Mouse (Mus musculus): ENCODE results near the gene P2ry14.

P2ry14 gene

GRCm38 (mm10) chr3:59153424-59153823 is at the start of gene P2ry14:
Gene P2ry14 (minus strand): TSS chr3:59153618.
- no peak for DNase-seq (ENCODE audit: low spot score)

- DNase-seq (ENCODE audit: low spot score) = no peak
Measured at GRCm38 (mm10) chr3:59197329-59197948, 44.0 kb upstream of the P2ry14 start.

GRCm38 (mm10) chr3:59194938-59195337 is 41.5 kb upstream of the P2ry14 start, which contains the start of gene Gpr87:
Gene Gpr87 (minus strand): TSS chr3:59195104.
- no peak for DNase-seq (ENCODE audit: low spot score)

GRCm38 (mm10) chr3:59194099-59194498 is 40.7 kb upstream of the P2ry14 start:
- no peak for DNase-seq (ENCODE audit: low spot score)

GRCm38 (mm10) chr3:59191674-59192073 is 38.3 kb upstream of the P2ry14 start:
- DNase-seq (ENCODE audit: low spot score) = no peak

GRCm38 (mm10) chr3:59187336-59187735 is 33.9 kb upstream of the P2ry14 start:
- DNase-seq (ENCODE audit: low spot score) = no peak

GRCm38 (mm10) chr3:59185662-59186061 is 32.2 kb upstream of the P2ry14 start:
- no peak for DNase-seq (ENCODE audit: low spot score)

GRCm38 (mm10) chr3:59182129-59182528 is 28.7 kb upstream of the P2ry14 start:
- DNase-seq (ENCODE audit: low spot score) = no peak

- no peak for DNase-seq (ENCODE audit: low spot score)
Measured at GRCm38 (mm10) chr3:59181134-59181533, 27.7 kb upstream of the P2ry14 start.

GRCm38 (mm10) chr3:59176871-59177270 is 23.5 kb upstream of the P2ry14 start:
- peak; percentile 30 for DNase-seq (ENCODE audit: low spot score)

- peak; percentile 75 for DNase-seq (ENCODE audit: low spot score)
Measured at GRCm38 (mm10) chr3:59175234-59175633, 21.8 kb upstream of the P2ry14 start.

- no peak for DNase-seq (ENCODE audit: low spot score)
Measured at GRCm38 (mm10) chr3:59174426-59175154, 21.2 kb upstream of the P2ry14 start.

GRCm38 (mm10) chr3:59169921-59170627 is 16.7 kb upstream of the P2ry14 start:
- DNase-seq (ENCODE audit: low spot score) = no peak

GRCm38 (mm10) chr3:59169215-59169614 is 15.8 kb upstream of the P2ry14 start:
- DNase-seq (ENCODE audit: low spot score) = no peak

- no peak for DNase-seq (ENCODE audit: low spot score)
Measured at GRCm38 (mm10) chr3:59168476-59168875, 15.1 kb upstream of the P2ry14 start.

- no peak for DNase-seq (ENCODE audit: low spot score)
Measured at GRCm38 (mm10) chr3:59167417-59168054, 14.1 kb upstream of the P2ry14 start.

- no peak for DNase-seq (ENCODE audit: low spot score)
Measured at GRCm38 (mm10) chr3:59160465-59160864, 7.0 kb upstream of the P2ry14 start.

GRCm38 (mm10) chr3:59157048-59157447 is 3.6 kb upstream of the P2ry14 start:
- DNase-seq (ENCODE audit: low spot score) = no peak

- no peak for DNase-seq (ENCODE audit: low spot score)
Measured at GRCm38 (mm10) chr3:59155404-59155803, 2.0 kb upstream of the P2ry14 start.

- DNase-seq (ENCODE audit: low spot score) = no peak
Measured at GRCm38 (mm10) chr3:59154888-59155287, 1.5 kb upstream of the P2ry14 start.

GRCm38 (mm10) chr3:59150624-59151023 is 2.8 kb downstream of the P2ry14 start:
- no peak for DNase-seq (ENCODE audit: low spot score)

- DNase-seq (ENCODE audit: low spot score) = no peak
Measured at GRCm38 (mm10) chr3:59149646-59150045, 3.8 kb downstream of the P2ry14 start.

Data from retina, embryonic 14.5 days (tissue).